Mouse (Mus musculus) left cerebral cortex, adult 2 months (tissue): ENCODE results near the gene Gsk3a. TPM values are rescaled to one million over a fixed set of nuclear protein-coding genes. Genes with fewer than 3 reads are reported as not detected.
A peak's percentile ranks its signal among the peaks of the same experiment; 100 is the strongest.

Experiments
- DNase-seq, 2 experiments: peaks; one replicate each; pipeline ENCODE4 v3.0.0; 2021 to 2022; ENCODE audit warnings: low spot score in 2 of 2, mixed read lengths in 1 of 2; ENCODE audit errors: extremely low spot score in 1 of 2
- H3K27ac ChIP-seq: fragments of 200-600 bp; 2 replicates; pipeline ENCODE4 v1.8.1; 2022
- H3K4me3 ChIP-seq: fragments of 200-600 bp; 2 replicates; pipeline ENCODE4 v1.8.1; 2022
- CTCF ChIP-seq: fragments of 200-600 bp; IDR thresholded peaks from 2 replicates; pipeline ENCODE4 v1.8.1; 2022; ENCODE audit warnings: antibody characterized with exemption, mild to moderate bottlenecking, moderate library complexity
- intact Hi-C: fragments of 180-260 bp; cut with DNase I; formaldehyde crosslinking; loops from one replicate; pipeline ENCODE4 v1.15.1; 2025
- microRNA-seq, 2 experiments: library from miRNA; unstranded; fragments of <30 nt; microRNA quantifications; one replicate each; pipeline ENCODE4 v1.2.0; 2021
- total RNA-seq, 2 experiments: library from RNA; stranded (reverse); gene quantifications; 2 replicates each; pipeline ENCODE4 v1.2.3; 2021

The Gsk3a gene
- total RNA-seq, 2 experiments from 2014 or later = 215 to 220 TPM

DNA sequence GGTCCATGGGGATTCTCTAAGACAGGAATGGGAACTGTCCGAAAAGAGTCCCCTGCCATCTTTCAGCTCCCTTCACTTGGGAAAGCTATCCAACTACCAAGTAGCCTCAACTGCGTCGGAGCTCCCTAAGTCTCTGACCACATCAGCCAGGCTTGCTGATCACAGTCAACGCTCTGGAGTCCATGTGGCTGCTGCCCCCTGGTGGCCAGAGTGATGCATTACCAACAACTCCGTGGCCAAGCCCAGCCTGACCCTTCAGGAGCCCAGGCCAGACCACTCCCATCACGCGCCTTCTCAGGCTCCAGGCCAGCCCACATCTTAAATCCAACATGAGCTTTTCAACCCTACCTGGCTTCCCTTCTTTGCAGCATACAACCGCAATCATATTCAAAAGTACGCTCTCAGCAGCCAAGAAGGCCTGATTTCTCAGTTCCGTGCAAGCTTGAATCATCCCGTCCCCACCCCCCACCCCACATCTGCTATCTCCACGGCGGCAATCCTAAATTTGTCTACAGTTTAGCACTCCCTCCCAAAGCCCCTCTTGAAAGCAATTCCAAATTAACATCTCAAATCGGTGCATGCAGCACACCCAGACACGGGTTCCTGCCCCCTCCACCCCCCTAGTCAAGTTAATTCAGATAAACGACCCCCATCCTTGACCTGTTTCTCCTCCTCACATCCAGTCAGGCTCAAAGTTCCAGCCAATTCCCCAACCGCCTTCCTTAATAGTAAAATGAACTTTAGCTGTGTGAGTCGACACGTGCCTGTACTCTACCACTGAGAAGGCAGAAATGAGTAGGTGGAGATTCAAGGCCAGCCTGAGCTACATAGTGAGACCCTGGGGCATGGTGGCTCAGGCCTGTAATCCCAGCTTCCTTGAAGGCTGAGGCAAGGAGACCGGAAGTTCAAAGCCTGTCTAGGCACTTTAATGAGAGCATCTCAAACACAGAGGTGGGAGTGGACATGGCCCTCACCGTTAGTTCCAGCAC is 49.7 kb downstream of the Gsk3a start:
- intact Hi-C loops = loop anchor here (1.0 kb wide), 1 partner anchor 55 kb away; no protein-coding TSS in a partner anchor
- Histone ChIP-seq H3K4me3 (0 out of 2 replicates have a peak overlapping the region, but pooled peaks have one; percentile 16), H3K27ac (no peak overlapping the region)
- peak; percentile 99 for TF ChIP-seq CTCF
- DNase-seq = peak; percentile 86 to 91

GRCm38 (mm10) chr7:25184091-25184490 is 53.6 kb downstream of the Gsk3a start:
- DNase-seq = no peak
- Histone ChIP-seq H3K27ac (no peak overlapping the region), H3K4me3 (no peak overlapping the region)
- TF ChIP-seq CTCF = no peak
- intact Hi-C loops = loop anchor here (5.0 kb wide), 1 partner anchor 152 kb away; no protein-coding TSS in a partner anchor

- peak overlapping the region; percentile 28 for H3K4me3 ChIP-seq
- no peak overlapping the region for H3K27ac ChIP-seq
- no peak for DNase-seq
- intact Hi-C loops = loop anchor here (5.0 kb wide), 1 partner anchor 150 kb away; no protein-coding TSS in a partner anchor
- no peak for TF ChIP-seq CTCF
Measured at GRCm38 (mm10) chr7:25181814-25182213, 55.8 kb downstream of the Gsk3a start.

- peak; percentile 67 for TF ChIP-seq CTCF
- H3K27ac ChIP-seq = no peak overlapping the region
- H3K4me3 ChIP-seq = peak overlapping the region; percentile 28
- intact Hi-C loops = loop anchor here (5.0 kb wide), 1 partner anchor 149 kb away; no protein-coding TSS in a partner anchor
- DNase-seq = peak in 1 of 2 experiments; percentile 31
Measured at GRCm38 (mm10) chr7:25181331-25181790, 56.3 kb downstream of the Gsk3a start.

- intact Hi-C loops = loop anchor here (5.0 kb wide), 1 partner anchor 148 kb away; no protein-coding TSS in a partner anchor
- TF ChIP-seq CTCF = no peak
- H3K4me3 ChIP-seq = peak overlapping the region; percentile 69
- H3K27ac ChIP-seq = peak overlapping the region; percentile 95; the same call in 1 of the 2 replicates
- DNase-seq = no peak
Measured at GRCm38 (mm10) chr7:25180512-25180911, 57.1 kb downstream of the Gsk3a start.

- intact Hi-C loops = loop anchor here (2.0 to 5.0 kb wide), 2 partner anchors 47 to 147 kb away; no protein-coding TSS in a partner anchor
- Histone ChIP-seq H3K27ac (peak within 1 kb of the TSS; percentile 95), H3K4me3 (peak within 1 kb of the TSS; percentile 69)
- peak; percentile 90 for DNase-seq
- TF ChIP-seq CTCF = peak; percentile 46
Measured at GRCm38 (mm10) chr7:25179606-25180161, 58.0 kb downstream of the Gsk3a start, which contains the start of gene Pou2f2. Gene Pou2f2, minus strand, starts transcription at chr7:25179726.

GRCm38 (mm10) chr7:25178787-25179605 is 58.7 kb downstream of the Gsk3a start:
- no peak for TF ChIP-seq CTCF
- peak; percentile 32 to 39 for DNase-seq
- peak overlapping the region; percentile 69 for H3K4me3 ChIP-seq
- intact Hi-C loops = loop anchor here (2.0 kb wide), 1 partner anchor 46 kb away; no protein-coding TSS in a partner anchor
- H3K27ac ChIP-seq = peak overlapping the region; percentile 95

GRCm38 (mm10) chr7:25178317-25178716 is 59.3 kb downstream of the Gsk3a start:
- Histone ChIP-seq H3K4me3 (peak overlapping the region; percentile 69), H3K27ac (peak overlapping the region; percentile 95)
- no peak for TF ChIP-seq CTCF
- intact Hi-C loops = loop anchor here (2.0 kb wide), 1 partner anchor 46 kb away; no protein-coding TSS in a partner anchor
- DNase-seq = peak; percentile 39 to 40

Small RNAs within 50 kb of the gene (microRNA-seq; reads per million reads assigned to microRNA genes)
- 0 reads per million in 2 experiments for gene Mir7048

Other genes with a start within 250 kb of the Gsk3a start
- 1,000 to 10,000 TPM; 1,970 to 2,141 TPM for gene Atp1a3, start 231.9 kb downstream of the Gsk3a start, total RNA-seq
- 100 to 1,000 TPM; 207 to 218 TPM for gene Grik5, start 165.5 kb downstream of the Gsk3a start, total RNA-seq
- gene Zfp574, start 165.3 kb downstream of the Gsk3a start, total RNA-seq = 10 to 100 TPM; 37.1 to 37.7 TPM
- gene Pou2f2, start 58.1 kb downstream of the Gsk3a start, total RNA-seq = 10 to 100 TPM; 12.5 to 14.0 TPM
- 10 to 100 TPM; 23.9 to 26.3 TPM for gene Dedd2, start 17.2 kb downstream of the Gsk3a start, total RNA-seq
- 10 to 100 TPM; 10.6 to 11.2 TPM for gene Zfp526, start 16.4 kb downstream of the Gsk3a start, total RNA-seq
- 10 to 100 TPM; 61.5 to 68.2 TPM for gene Erf, start 12.9 kb upstream of the Gsk3a start, total RNA-seq
- 100 to 1,000 TPM; 215 to 228 TPM for gene Cic, start 29.9 kb upstream of the Gsk3a start, total RNA-seq
- 10 to 100 TPM; 27.9 to 34.2 TPM for gene Pafah1b3, start 60.1 kb upstream of the Gsk3a start, total RNA-seq
- under 1 TPM in 1 of 2 experiments, not detected in 1; 0.27 TPM for gene Prr19, start 63.6 kb upstream of the Gsk3a start, total RNA-seq
- 10 to 100 TPM; 51.8 to 59.3 TPM for gene Tmem145, start 68.3 kb upstream of the Gsk3a start, total RNA-seq
- 100 to 1,000 TPM; 110 to 115 TPM for gene Megf8, start 79.3 kb upstream of the Gsk3a start, total RNA-seq
- not detected for gene Cnfn, start 131.9 kb upstream of the Gsk3a start, total RNA-seq
- gene Lipe, start 160.9 kb upstream of the Gsk3a start, total RNA-seq = 1 to 10 TPM; 7.5 to 7.8 TPM
- gene Cxcl17, start 175.0 kb upstream of the Gsk3a start, total RNA-seq = not detected
- gene Ceacam1, start 239.8 kb upstream of the Gsk3a start, total RNA-seq = 1 to 10 TPM; 3.1 to 4.1 TPM